Mouse (Mus musculus) myocyte (in vitro differentiated cells): Measurements from ENCODE around the gene Tnfaip8l2. TPM values are rescaled to one million over a fixed set of nuclear protein-coding genes. Genes with fewer than 3 reads are reported as not detected.
"Not testable (repeated sequence)": the region's sequence is repeated elsewhere in the genome, so short reads cannot be mapped to it uniquely, and the experiment has no call there.

Experiments used
- H3K27me3 ChIP-seq: one replicate; pipeline ENCODE4 v1.6.1; 2011; ENCODE audit not compliant: control insufficient read depth, insufficient read depth, insufficient read length
- H3K36me3 ChIP-seq: one replicate; pipeline ENCODE4 v1.6.1; 2011; ENCODE audit not compliant: control insufficient read depth, insufficient read depth
- H3K4me2 ChIP-seq: one replicate; pipeline ENCODE4 v1.6.1; 2011; ENCODE audit warnings: low read depth, control low read depth
- H3K4me3 ChIP-seq: one replicate; pipeline ENCODE4 v1.5.1; 2011; ENCODE audit warnings: mild to moderate bottlenecking, control low read depth, moderate library complexity
- H3K79me2 ChIP-seq: one replicate; pipeline ENCODE4 v1.6.1; 2011; ENCODE audit not compliant: control insufficient read depth, insufficient read depth
- H3ac ChIP-seq: one replicate; pipeline ENCODE4 v1.6.1; 2011; ENCODE audit not compliant: control insufficient read depth, insufficient read length
- CEBPB ChIP-seq: IDR thresholded peaks from 2 replicates; pipeline ENCODE4 v1.6.1; 2011; ENCODE audit warnings: mild to moderate bottlenecking, moderate library complexity; ENCODE audit not compliant: poor library complexity, insufficient read depth, severe bottlenecking
- E2F4 ChIP-seq: IDR thresholded peaks from one replicate; pipeline ENCODE4 v1.6.1; 2011; ENCODE audit warnings: mild to moderate bottlenecking, control low read depth, moderate library complexity; ENCODE audit not compliant: insufficient read depth
- MAX ChIP-seq: IDR thresholded peaks from one replicate; pipeline ENCODE4 v1.6.1; 2011; ENCODE audit warnings: low read depth, mild to moderate bottlenecking, control low read depth
- MYOD1 ChIP-seq, 3 experiments: IDR thresholded peaks; one replicate each; pipeline ENCODE4 v1.6.1; 2011; ENCODE audit warnings: control low read depth in 2 of 3, low read depth in 2 of 3, mild to moderate bottlenecking in 2 of 3, moderate library complexity in 1 of 3; ENCODE audit not compliant: insufficient read length in 2 of 3, control insufficient read depth in 1 of 3
- MYOG ChIP-seq, 3 experiments: IDR thresholded peaks; one replicate each; pipeline ENCODE4 v1.6.1; 2011; ENCODE audit warnings: control low read depth in 2 of 3, low read depth in 2 of 3, mild to moderate bottlenecking in 2 of 3; ENCODE audit not compliant: insufficient read length in 2 of 3, control insufficient read depth in 1 of 3, insufficient read depth in 1 of 3
- POLR2A ChIP-seq: IDR thresholded peaks from one replicate; pipeline ENCODE4 v1.6.1; 2011; ENCODE audit warnings: low read depth, mild to moderate bottlenecking, control low read depth, moderate library complexity; ENCODE audit not compliant: insufficient read length
- POLR2AphosphoS2 ChIP-seq: IDR thresholded peaks from one replicate; pipeline ENCODE4 v1.6.1; 2011; ENCODE audit warnings: low read depth, control low read depth; ENCODE audit not compliant: insufficient read length
- REST ChIP-seq: IDR thresholded peaks from one replicate; pipeline ENCODE4 v1.6.1; 2011; ENCODE audit warnings: mild to moderate bottlenecking, control low read depth, moderate library complexity; ENCODE audit not compliant: insufficient read depth, insufficient read length
- SRF ChIP-seq: IDR thresholded peaks from one replicate; pipeline ENCODE4 v1.6.1; 2011; ENCODE audit warnings: low read depth; ENCODE audit not compliant: control insufficient read depth, insufficient read length
- TCF12 ChIP-seq: IDR thresholded peaks from one replicate; pipeline ENCODE4 v1.6.1; 2011; ENCODE audit warnings: mild to moderate bottlenecking, control low read depth; ENCODE audit not compliant: poor library complexity, insufficient read depth, severe bottlenecking
- TCF3 ChIP-seq: IDR thresholded peaks from one replicate; pipeline ENCODE4 v1.6.1; 2011; ENCODE audit warnings: low read depth, control low read depth; ENCODE audit not compliant: insufficient read length
- USF1 ChIP-seq: IDR thresholded peaks from one replicate; pipeline ENCODE4 v1.6.1; 2011; ENCODE audit warnings: low read depth, mild to moderate bottlenecking, control low read depth, moderate library complexity
- polyA plus RNA-seq: library from polyadenylated mRNA; unstranded; fragments of >200 nt; fragmentation: generic; extraction: Trizol; gene quantifications from one replicate; pipeline ENCODE4 v1.2.1, GENCODE M21; 2012; ENCODE audit warnings: missing spikeins

Tnfaip8l2 gene
- polyA plus RNA-seq, 1 experiment: 0.22 TPM

DNA sequence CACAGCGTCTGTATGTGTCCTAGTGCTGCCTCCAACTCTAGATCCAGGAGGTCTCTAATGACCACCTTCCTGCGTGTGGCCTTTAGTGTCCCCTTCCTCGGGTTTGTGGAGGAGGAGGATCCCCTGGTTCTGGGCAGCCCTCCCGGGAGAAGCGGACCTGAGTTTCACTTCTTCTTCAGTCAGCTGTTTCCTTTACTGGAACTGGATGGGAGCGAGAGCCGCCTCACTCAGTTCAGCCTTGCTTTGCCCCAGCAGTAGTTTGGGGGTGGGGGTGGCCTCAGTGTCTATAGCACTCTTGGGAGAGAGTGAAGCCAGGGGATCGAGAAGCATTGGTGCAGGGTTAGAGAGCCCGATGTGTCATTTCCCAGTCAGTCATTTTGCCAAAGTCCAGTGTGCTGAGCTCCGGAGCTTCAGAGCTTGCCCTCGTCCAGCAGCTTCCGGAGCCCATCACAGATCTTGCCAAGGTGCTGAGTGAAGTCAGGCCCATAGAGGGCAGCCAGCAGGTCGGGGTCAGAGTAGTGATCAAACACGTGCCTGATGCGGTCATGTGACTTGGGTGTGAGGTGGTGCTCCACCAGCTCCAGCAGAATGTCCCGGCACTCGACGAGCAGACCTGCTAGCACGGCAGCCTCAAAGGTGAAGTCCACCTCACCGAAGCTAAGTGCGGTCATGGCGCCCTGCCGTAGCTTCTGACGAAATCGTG is 2.4 kb downstream of the Tnfaip8l2 start:
- Histone ChIP-seq H3K79me2 (peaks cover 8% of the 10 kb centered on the region), H3K27me3 (no peaks in the 10 kb centered on the region), H3K36me3 (no peaks in the 10 kb centered on the region), H3ac (no peak overlapping the region), H3K4me3 (no peak overlapping the region), H3K4me2 (no peak overlapping the region)
- TF ChIP-seq POLR2A (no peak), MAX (no peak), USF1 (no peak), POLR2AphosphoS2 (no peak), TCF3 (no peak), MYOG (IDR thresholded peaks at IDR 0.05; ENCODE audit: control insufficient read depth in 1 of 3, insufficient read depth in 1 of 3, insufficient read length in 2 of 3, low read depth in 2 of 3) (no peak), E2F4 (no peak), CEBPB (no peak), MYOD1 (IDR thresholded peaks at IDR 0.05; ENCODE audit: control insufficient read depth in 1 of 3, insufficient read length in 2 of 3, low read depth in 2 of 3) (no peak), SRF (no peak), TCF12 (no peak)

DNA sequence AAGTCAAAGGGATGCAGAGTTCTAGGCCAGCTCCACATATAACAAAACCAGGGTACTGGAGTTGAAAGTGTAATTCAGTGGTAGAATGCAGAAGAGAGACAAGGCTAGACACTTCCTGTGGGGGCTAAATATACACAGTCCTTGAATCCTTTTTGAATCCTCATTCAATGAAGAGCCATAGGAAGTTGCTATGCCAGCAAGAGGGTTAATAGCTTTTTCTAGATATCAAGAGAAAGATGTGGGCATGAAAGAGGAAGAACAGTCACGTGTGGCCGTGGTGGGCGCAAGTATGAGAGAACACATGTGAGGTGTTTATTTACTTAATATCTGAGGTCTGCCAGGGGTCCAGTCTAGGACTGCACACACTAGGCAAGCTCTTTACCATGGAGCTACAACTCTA is 5.8 kb downstream of the Tnfaip8l2 start:
- no peaks in the 10 kb centered on the region for H3K27me3 ChIP-seq

GRCm38 (mm10) chr3:95135433-95136052 is 6.6 kb downstream of the Tnfaip8l2 start:
- H3K27me3 ChIP-seq: no peaks in the 10 kb centered on the region
- H3K4me3 ChIP-seq: peak overlapping the region; percentile 42
- H3K36me3 ChIP-seq: no peaks in the 10 kb centered on the region
- H3K4me2 ChIP-seq: peak overlapping the region; percentile 70
- no peak overlapping the region for H3ac ChIP-seq
- peaks cover 8% of the 10 kb centered on the region for H3K79me2 ChIP-seq
- TF ChIP-seq POLR2A (no peak), TCF12 (no peak), TCF3 (no peak), CEBPB (no peak), MYOD1 (IDR thresholded peaks at IDR 0.05; ENCODE audit: control insufficient read depth in 1 of 3, insufficient read length in 2 of 3, low read depth in 2 of 3) (no peak), MAX (no peak), REST (no peak), E2F4 (no peak), SRF (no peak), USF1 (no peak), POLR2AphosphoS2 (no peak), MYOG (IDR thresholded peaks at IDR 0.05; ENCODE audit: control insufficient read depth in 1 of 3, insufficient read depth in 1 of 3, insufficient read length in 2 of 3, low read depth in 2 of 3) (no peak)

More for the DNA sequence above, 5.8 kb downstream of the Tnfaip8l2 start:
- H3K36me3 ChIP-seq: no peaks in the 10 kb centered on the region
- no peak for TF ChIP-seq POLR2A
- no peak for TF ChIP-seq CEBPB
- TF ChIP-seq POLR2AphosphoS2: no peak
- no peak for TF ChIP-seq TCF3
- no peak for TF ChIP-seq USF1
- TF ChIP-seq TCF12: no peak
- TF ChIP-seq REST: no peak
- TF ChIP-seq MYOG (IDR thresholded peaks at IDR 0.05; ENCODE audit: control insufficient read depth in 1 of 3, insufficient read depth in 1 of 3, insufficient read length in 2 of 3, low read depth in 2 of 3): no peak
- TF ChIP-seq SRF: no peak
- no peak for TF ChIP-seq MYOD1 (IDR thresholded peaks at IDR 0.05; ENCODE audit: control insufficient read depth in 1 of 3, insufficient read length in 2 of 3, low read depth in 2 of 3)
- no peak for TF ChIP-seq MAX
- no peak for TF ChIP-seq E2F4
- H3K4me3 ChIP-seq: peak overlapping the region; percentile 42
- H3K4me2 ChIP-seq: no peak overlapping the region
- no peak overlapping the region for H3ac ChIP-seq
- peaks cover 8% of the 10 kb centered on the region for H3K79me2 ChIP-seq

DNA sequence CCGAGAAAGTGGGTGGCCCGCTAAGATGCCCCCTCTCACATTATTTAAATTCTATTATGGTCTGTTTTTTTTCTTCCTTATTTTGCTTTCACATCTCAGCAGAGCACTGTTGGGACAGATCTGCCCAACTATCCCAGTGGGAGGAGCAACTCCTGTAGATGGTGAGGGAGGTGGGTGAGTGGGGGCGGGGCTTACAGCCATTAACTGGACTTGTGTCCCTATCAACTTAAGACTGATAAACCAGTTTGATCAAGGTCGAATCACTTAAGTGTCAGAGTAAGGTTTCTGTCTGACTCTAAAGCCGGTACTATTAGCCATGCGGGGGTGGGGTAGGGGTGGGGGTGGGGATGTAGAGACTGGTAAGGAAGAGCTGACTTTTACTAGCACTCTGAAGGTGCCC is 7.1 kb downstream of the Tnfaip8l2 start:
- H3K27me3 ChIP-seq: no peaks in the 10 kb centered on the region
- TF ChIP-seq E2F4 (no peak), POLR2A (peak; percentile 24)
- H3ac ChIP-seq: no peak overlapping the region
- no peaks in the 10 kb centered on the region for H3K36me3 ChIP-seq
- peak overlapping the region; percentile 70 for H3K4me2 ChIP-seq
- H3K4me3 ChIP-seq: peak overlapping the region; percentile 42
- H3K79me2 ChIP-seq: peaks cover 8% of the 10 kb centered on the region

GRCm38 (mm10) chr3:95134133-95134532 is 8.0 kb downstream of the Tnfaip8l2 start:
- not testable (repeated sequence) for H3K79me2 ChIP-seq, H3K36me3 ChIP-seq, H3K4me2 ChIP-seq, H3K27me3 ChIP-seq
- Histone ChIP-seq H3ac (peak overlapping the region; percentile 27), H3K4me3 (peak overlapping the region; percentile 42)
